Mouse (Mus musculus): ENCODE results near the gene Gabpb2. TPM values are rescaled to one million over a fixed set of nuclear protein-coding genes. Genes with fewer than 3 reads are reported as not detected.

Gene Gabpb2
- polyA plus RNA-seq, 1 experiment from 2014 or later, result 6.0 TPM

DNA sequence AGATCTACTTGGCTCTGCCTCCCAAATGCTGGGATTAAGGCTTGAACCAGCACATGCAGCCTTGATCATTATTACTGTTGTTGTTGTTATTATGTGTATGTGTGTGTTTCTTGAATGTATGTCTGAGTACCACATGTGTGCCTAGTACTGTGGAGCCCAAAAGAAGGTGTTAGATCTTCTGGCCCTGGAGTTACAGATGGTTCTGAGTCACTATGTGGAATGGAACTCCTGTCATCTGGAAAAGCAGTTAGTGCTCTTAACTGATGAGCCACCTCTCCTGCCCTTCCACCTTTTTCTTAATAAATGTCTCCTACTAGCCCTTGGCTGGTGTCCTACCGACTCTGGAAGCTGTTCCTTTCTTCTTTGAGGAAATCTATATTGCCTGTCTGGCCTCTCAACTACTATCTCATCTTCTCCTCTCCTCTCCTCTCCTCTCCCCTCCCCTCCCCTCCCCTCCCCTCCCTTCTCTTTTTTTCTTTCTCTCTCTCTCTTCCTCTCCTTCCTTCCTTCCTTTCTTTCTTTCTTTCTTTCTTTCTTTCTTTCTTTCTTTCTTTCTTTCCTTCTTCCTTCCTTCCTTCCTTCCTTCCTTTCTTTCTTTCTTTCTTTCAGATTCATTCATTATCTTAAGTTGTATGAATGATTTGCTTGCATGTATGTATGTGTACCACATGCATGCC is 30.1 kb upstream of the Gabpb2 start:
- WGBS, result 63% methylated on average over 1 of the region's 1 CpGs

DNA sequence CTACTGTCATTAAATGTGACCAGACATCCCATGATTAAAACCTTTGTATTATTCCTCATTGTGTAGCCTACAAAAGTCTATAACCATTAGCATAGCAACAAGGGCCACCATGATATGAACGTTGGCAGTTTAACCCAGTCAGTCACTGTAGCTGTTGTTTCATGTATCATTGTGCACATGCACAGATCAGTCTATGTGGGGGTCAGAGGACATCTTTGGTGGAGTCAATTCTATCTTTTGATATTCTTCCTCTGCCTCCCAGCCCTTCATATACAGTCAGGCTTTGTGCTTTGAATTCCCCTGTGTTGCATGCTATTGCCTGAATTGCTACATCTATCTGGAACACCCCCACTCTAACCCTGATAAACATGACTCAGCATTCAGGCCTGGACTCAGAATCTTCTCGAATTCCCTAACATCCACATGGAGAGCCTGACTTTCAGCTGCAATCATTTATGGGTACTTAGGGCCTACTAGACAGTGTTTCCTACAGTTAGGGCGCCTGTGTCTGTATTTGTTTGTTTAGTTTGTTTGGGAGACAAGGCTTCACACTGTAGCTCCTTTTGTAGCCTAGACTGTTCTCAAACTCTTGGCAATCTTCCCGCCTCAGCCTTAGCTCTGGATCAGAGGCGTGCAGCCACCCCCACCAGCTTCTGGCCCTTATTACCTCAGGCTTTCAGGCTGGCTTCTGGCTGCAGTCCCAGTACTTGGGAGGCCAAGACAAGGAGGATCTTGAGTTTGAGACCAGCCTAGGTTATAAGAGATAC is 28.9 kb upstream of the Gabpb2 start:
- Histone ChIP-seq H3K9me3 (ENCODE audit: control insufficient read depth, low read length) (no peaks in the 10 kb centered on the region), H3K9ac (ENCODE audit: low read depth, low read length) (no peak overlapping the region), H3K4me2 (ENCODE audit: low read depth, low read length) (no peak overlapping the region), H3K4me3 (ENCODE audit: low read length) (no peak overlapping the region), H3K27me3 (replicated peaks; ENCODE audit: control insufficient read depth, insufficient read depth, low read length) (no peaks in the 10 kb centered on the region), H3K27ac (ENCODE audit: low read length) (no peak overlapping the region), H3K4me1 (ENCODE audit: control insufficient read depth, insufficient read depth, low read length) (peaks cover 4% of the 10 kb centered on the region; the same call in 1 of the 2 replicates), H3K36me3 (ENCODE audit: control insufficient read depth, insufficient read depth, low read length) (no peaks in the 10 kb centered on the region)
- ATAC-seq, result no peak
- 81% methylated on average over 5 of the region's 5 CpGs for WGBS

More for the DNA sequence above, 30.1 kb upstream of the Gabpb2 start:
- no peak overlapping the region for H3K9ac ChIP-seq (ENCODE audit: low read depth, low read length)
- no peak for ATAC-seq
- H3K27me3 ChIP-seq (replicated peaks; ENCODE audit: control insufficient read depth, insufficient read depth, low read length), result no peaks in the 10 kb centered on the region
- no peaks in the 10 kb centered on the region for H3K36me3 ChIP-seq (ENCODE audit: control insufficient read depth, insufficient read depth, low read length)
- H3K27ac ChIP-seq (ENCODE audit: low read length), result no peak overlapping the region
- no peak overlapping the region for H3K4me3 ChIP-seq (ENCODE audit: low read length)
- no peak overlapping the region for H3K4me2 ChIP-seq (ENCODE audit: low read depth, low read length)
- H3K4me1 ChIP-seq (ENCODE audit: control insufficient read depth, insufficient read depth, low read length), result peaks cover 4% of the 10 kb centered on the region; the same call in 1 of the 2 replicates
- no peaks in the 10 kb centered on the region for H3K9me3 ChIP-seq (ENCODE audit: control insufficient read depth, low read length)

DNA sequence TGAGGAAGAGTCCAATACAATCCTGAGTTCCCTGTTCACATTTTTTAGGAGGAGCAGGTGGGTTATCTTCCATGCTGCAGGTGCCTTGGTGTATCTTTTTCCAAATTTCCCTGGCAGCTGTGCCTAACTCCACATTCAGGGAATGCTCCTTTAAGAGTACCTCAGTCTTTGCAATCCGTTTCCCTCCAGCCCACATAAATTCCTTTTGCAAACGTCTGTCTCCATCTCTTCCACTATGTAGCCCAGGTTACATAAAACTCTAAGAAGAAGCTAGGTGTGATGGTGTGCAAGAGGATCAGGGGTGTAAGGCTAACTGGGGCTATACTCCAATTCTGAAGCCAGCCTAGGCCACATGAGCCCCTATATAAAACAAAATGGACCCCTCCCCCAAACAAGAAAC is 25.4 kb upstream of the Gabpb2 start:
- no peaks in the 10 kb centered on the region for H3K27me3 ChIP-seq (replicated peaks; ENCODE audit: control insufficient read depth, insufficient read depth, low read length)
- ATAC-seq, result no peak
- H3K9me3 ChIP-seq (ENCODE audit: control insufficient read depth, low read length), result no peaks in the 10 kb centered on the region
- H3K27ac ChIP-seq (ENCODE audit: low read length), result no peak overlapping the region
- no peak overlapping the region for H3K4me2 ChIP-seq (ENCODE audit: low read depth, low read length)
- peaks cover 4% of the 10 kb centered on the region; the same call in 1 of the 2 replicates for H3K36me3 ChIP-seq (ENCODE audit: control insufficient read depth, insufficient read depth, low read length)
- H3K4me1 ChIP-seq (ENCODE audit: control insufficient read depth, insufficient read depth, low read length), result no peaks in the 10 kb centered on the region
- H3K4me3 ChIP-seq (ENCODE audit: low read length), result no peak overlapping the region
- 74% methylated on average over 2 of the region's 2 CpGs for WGBS
- no peak overlapping the region for H3K9ac ChIP-seq (ENCODE audit: low read depth, low read length)

DNA sequence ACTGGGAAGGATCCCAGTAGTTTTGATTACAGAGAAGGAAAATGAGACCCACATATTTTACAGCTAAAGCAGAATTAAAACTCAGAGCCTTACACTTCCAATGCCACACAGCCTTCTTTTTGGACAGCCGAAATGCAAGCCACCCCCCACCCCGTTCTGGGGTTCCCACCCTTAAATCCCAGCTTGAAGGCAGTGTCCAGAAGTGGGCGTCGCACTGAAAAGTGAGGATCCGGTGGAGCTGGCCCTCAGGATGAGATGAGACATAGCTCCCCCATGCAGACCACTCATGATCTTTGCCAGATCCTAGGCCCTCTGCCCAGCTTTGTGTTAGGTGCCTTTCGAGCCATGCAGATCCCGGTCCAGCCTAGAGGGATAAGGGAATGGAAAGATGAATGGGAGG is 23.8 kb upstream of the Gabpb2 start, which contains the start of gene Gm128:
Gene Gm128 (minus strand): TSS at position 101 of the 400 bp plus-strand sequence.
- ATAC-seq, result no peak
- H3K4me2 ChIP-seq (ENCODE audit: low read depth, low read length), result peak within 1 kb of the TSS; percentile 19; the same call in 1 of the 2 replicates
- H3K27me3 ChIP-seq (replicated peaks; ENCODE audit: control insufficient read depth, insufficient read depth, low read length), result no peaks in the 10 kb centered on the region
- H3K4me1 ChIP-seq (ENCODE audit: control insufficient read depth, insufficient read depth, low read length), result no peaks in the 10 kb centered on the region
- peak within 1 kb of the TSS; percentile 24; the same call in 1 of the 2 replicates for H3K9ac ChIP-seq (ENCODE audit: low read depth, low read length)
- H3K4me3 ChIP-seq (ENCODE audit: low read length), result no peak within 1 kb of the TSS
- 79% methylated on average over 7 of the region's 7 CpGs for WGBS
- H3K27ac ChIP-seq (ENCODE audit: low read length), result no peak within 1 kb of the TSS
- H3K9me3 ChIP-seq (ENCODE audit: control insufficient read depth, low read length), result no peaks in the 10 kb centered on the region
- H3K36me3 ChIP-seq (ENCODE audit: control insufficient read depth, insufficient read depth, low read length), result peaks cover 5% of the 10 kb centered on the region; the same call in 1 of the 2 replicates

DNA sequence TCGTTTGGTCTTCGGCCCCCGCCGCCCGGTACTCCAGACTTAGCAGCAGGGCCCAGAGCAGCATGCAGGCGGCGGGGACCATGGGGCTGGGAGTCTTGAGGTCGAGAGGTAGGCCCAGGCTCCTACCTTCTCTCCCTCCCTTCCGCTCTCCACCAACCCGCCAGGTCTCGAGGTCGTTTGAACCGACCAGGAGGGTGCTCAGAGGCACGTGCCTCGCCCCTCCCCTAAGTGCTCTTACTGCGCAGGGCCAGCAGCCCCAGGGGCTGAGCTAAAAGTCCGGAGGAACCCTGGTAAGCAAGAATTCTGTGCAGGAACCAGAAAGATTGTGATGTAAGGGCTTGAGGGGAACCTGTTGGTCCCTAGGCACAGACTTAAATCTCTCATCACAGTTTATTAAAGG is 23.2 kb upstream of the Gabpb2 start:
- H3K9ac ChIP-seq (ENCODE audit: low read depth, low read length), result peak overlapping the region; percentile 24; the same call in 1 of the 2 replicates
- no peaks in the 10 kb centered on the region for H3K4me1 ChIP-seq (ENCODE audit: control insufficient read depth, insufficient read depth, low read length)
- no peaks in the 10 kb centered on the region for H3K9me3 ChIP-seq (ENCODE audit: control insufficient read depth, low read length)
- 0 out of 2 replicates have a peak, but pooled peaks have one; percentile 32 for ATAC-seq
- H3K27ac ChIP-seq (ENCODE audit: low read length), result no peak overlapping the region
- H3K4me2 ChIP-seq (ENCODE audit: low read depth, low read length), result peak overlapping the region; percentile 19; the same call in 1 of the 2 replicates
- H3K36me3 ChIP-seq (ENCODE audit: control insufficient read depth, insufficient read depth, low read length), result peaks cover 5% of the 10 kb centered on the region; the same call in 1 of the 2 replicates
- no peak overlapping the region for H3K4me3 ChIP-seq (ENCODE audit: low read length)
- 39% methylated on average over 16 of the region's 17 CpGs for WGBS
- H3K27me3 ChIP-seq (replicated peaks; ENCODE audit: control insufficient read depth, insufficient read depth, low read length), result no peaks in the 10 kb centered on the region

DNA sequence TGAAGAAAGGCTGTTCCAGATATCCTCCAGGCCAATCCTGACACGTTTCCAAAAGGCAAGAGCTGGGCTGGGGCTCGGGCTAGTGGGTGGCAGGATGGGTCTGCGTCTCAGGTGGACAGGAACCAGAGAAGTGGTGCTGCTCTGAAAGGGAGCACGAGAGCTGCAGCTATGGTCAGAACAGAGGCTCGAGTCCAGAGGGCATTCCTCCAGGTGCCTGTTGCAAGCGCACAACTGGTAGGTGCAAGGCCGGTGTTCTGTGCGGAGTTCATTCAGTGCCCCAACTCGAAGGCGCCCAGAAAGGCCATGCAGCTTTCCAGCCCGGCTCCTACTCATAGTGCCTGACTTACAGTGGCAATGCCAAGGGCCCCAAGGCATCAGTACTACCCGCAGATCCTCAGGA is 22.3 kb upstream of the Gabpb2 start:
- Histone ChIP-seq H3K9me3 (ENCODE audit: control insufficient read depth, low read length) (no peaks in the 10 kb centered on the region), H3K27ac (ENCODE audit: low read length) (no peak overlapping the region), H3K4me2 (ENCODE audit: low read depth, low read length) (no peak overlapping the region), H3K9ac (ENCODE audit: low read depth, low read length) (no peak overlapping the region), H3K36me3 (ENCODE audit: control insufficient read depth, insufficient read depth, low read length) (peaks cover 10% of the 10 kb centered on the region; the same call in 1 of the 2 replicates), H3K27me3 (replicated peaks; ENCODE audit: control insufficient read depth, insufficient read depth, low read length) (no peaks in the 10 kb centered on the region), H3K4me3 (ENCODE audit: low read length) (no peak overlapping the region), H3K4me1 (ENCODE audit: control insufficient read depth, insufficient read depth, low read length) (no peaks in the 10 kb centered on the region)
- ATAC-seq, result no peak
- 87% methylated on average over 12 of the region's 12 CpGs for WGBS

DNA sequence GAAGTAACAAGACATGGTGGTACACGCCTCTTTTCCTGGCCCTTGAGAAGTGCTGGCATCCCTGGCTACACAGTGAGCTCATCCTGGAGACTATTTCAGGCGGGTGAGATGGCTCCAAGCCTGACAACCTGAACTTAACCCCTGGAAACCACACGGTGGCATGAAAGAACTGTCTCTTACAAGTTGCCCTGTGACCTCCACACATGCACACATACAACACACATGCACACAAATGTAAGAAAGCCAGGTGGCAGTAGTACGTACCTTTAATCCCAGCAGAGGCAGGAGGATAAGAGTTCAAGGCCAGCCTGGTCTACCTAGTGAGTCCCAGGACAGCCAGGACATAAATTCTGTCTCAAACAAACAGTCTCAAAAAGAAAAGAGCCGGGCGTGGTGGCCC is 21.3 kb upstream of the Gabpb2 start:
- 0 out of 2 replicates have a peak, but pooled peaks have one; percentile 29 for ATAC-seq
- H3K9ac ChIP-seq (ENCODE audit: low read depth, low read length), result no peak overlapping the region
- H3K27ac ChIP-seq (ENCODE audit: low read length), result no peak overlapping the region
- H3K36me3 ChIP-seq (ENCODE audit: control insufficient read depth, insufficient read depth, low read length), result peaks cover 18% of the 10 kb centered on the region
- H3K4me1 ChIP-seq (ENCODE audit: control insufficient read depth, insufficient read depth, low read length), result no peaks in the 10 kb centered on the region
- WGBS, result 89% methylated on average over 6 of the region's 6 CpGs
- H3K4me3 ChIP-seq (ENCODE audit: low read length), result no peak overlapping the region
- H3K27me3 ChIP-seq (replicated peaks; ENCODE audit: control insufficient read depth, insufficient read depth, low read length), result no peaks in the 10 kb centered on the region
- H3K9me3 ChIP-seq (ENCODE audit: control insufficient read depth, low read length), result no peaks in the 10 kb centered on the region
- H3K4me2 ChIP-seq (ENCODE audit: low read depth, low read length), result no peak overlapping the region

DNA sequence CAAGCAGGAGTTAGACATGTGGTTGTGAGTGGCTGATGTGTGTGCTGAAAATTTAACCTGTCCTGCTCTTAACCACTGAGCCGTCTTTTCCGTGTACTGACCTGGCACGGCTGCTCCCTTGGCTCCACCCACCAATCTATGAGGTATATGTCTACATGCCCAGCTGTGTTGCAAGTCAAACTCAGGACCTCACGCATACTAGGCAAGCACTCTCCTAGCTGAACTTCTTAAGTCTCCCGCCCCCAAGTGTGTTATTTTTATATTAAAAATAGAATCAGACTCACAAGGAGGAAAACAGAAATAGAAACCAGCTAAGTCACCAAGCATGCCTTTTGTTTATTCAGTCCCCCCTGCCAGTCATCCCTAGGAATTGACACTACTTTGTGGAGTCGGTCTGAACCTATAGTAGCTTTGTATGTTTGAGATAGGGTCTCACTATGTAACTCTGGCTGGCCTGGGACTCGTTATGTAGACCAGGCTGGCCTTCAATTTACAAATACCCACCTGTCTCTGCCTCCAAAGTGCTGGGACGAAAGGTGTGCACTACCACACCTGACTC is 19.9 kb upstream of the Gabpb2 start:
- Histone ChIP-seq H3K4me1 (ENCODE audit: control insufficient read depth, insufficient read depth, low read length) (no peaks in the 10 kb centered on the region), H3K9me3 (ENCODE audit: control insufficient read depth, low read length) (no peaks in the 10 kb centered on the region), H3K9ac (ENCODE audit: low read depth, low read length) (no peak overlapping the region), H3K27me3 (replicated peaks; ENCODE audit: control insufficient read depth, insufficient read depth, low read length) (no peaks in the 10 kb centered on the region), H3K4me2 (ENCODE audit: low read depth, low read length) (no peak overlapping the region), H3K36me3 (ENCODE audit: control insufficient read depth, insufficient read depth, low read length) (peaks cover 23% of the 10 kb centered on the region), H3K4me3 (ENCODE audit: low read length) (no peak overlapping the region), H3K27ac (ENCODE audit: low read length) (no peak overlapping the region)
- ATAC-seq, result no peak
- 82% methylated on average over 8 of the region's 8 CpGs for WGBS
